Mouse (Mus musculus) kidney, adult 9 months (tissue): ENCODE results near the gene Kazn.

Source experiments
- DNase-seq: peaks from one replicate; pipeline ENCODE4 v3.0.0; 2022

Kazn gene

DNA sequence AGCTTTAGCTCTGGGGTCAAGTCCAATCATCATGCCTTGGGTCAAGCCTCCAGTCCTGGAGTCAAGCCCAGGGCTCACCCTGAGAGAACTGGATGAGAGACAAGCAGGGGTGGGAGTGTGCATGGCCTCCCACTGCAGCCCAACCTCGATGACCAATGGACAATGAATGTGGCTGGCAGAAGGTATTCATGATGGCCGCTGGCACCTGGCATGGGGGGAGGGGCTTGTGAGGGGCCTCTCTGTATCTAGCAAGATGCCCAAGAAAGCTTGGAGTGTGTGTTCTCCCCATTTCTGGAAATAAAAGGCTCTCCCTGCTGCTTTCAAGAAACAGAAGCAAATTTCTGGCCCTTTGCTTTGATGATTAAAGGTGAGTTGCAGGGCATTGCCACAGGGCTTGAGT, 50.7 kb downstream of the Kazn start:
- no peak for DNase-seq

DNA sequence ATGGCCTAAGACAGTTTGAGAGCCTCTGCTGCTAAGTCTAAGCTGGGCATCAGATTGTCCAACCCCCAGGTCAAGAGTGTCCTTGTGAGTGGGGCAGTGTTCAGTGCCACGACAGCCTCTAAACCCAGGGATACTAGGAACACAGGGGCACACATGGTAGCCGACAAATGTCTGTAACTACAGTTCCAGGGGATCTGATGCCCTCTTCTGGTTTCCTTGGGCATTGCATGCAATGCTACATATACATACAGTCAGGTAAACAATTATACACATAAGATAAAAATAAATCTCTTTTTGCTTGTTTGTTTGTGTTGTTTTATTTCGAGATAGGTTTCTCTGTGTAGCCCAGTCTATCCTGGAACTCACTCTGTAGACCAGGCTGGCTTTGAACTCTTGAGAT, 53.0 kb downstream of the Kazn start:
- no peak for DNase-seq

DNA sequence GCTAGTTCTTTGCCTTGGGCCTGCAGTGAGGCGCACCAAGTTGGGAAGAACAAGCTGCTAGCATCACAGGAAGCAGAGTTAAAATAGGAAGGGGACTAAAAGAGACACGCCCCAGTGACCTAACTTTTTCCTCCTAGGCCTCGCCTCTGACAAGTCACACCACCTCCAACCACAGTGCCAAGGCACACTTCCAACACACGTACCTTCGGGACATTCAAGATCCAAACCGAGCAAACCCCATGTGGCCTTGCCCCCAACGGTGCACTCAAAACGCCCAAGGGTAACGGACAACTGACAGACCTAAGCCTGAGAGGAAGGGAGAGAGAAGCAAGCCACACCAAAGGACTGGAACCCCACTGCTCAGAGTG, 53.7 kb downstream of the Kazn start:
- peak; percentile 50 for DNase-seq

- peak; percentile 60 for DNase-seq
Measured at GRCm38 (mm10) chr4:142184852-142185532, 54.2 kb downstream of the Kazn start.

DNA sequence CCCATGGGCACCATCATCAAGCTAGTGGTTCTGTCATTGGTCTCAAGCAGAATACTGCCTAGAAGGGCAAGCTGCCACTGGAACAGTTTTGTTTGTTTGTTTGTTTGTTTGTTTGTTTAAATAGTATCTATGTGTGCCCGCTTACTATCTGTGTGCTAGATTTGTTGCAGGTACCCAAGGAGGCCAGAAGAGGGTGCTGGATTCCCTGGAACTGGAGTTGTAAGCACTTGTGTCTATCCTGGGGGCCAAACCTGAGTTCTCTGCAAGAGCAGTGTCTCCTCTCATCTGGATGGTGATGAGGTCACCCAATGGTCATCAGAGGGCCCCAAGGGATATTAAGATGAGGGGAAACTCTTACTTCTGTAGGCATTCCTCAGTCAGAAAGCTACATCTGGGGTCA, 55.6 kb downstream of the Kazn start:
- peak; percentile 50 for DNase-seq

DNA sequence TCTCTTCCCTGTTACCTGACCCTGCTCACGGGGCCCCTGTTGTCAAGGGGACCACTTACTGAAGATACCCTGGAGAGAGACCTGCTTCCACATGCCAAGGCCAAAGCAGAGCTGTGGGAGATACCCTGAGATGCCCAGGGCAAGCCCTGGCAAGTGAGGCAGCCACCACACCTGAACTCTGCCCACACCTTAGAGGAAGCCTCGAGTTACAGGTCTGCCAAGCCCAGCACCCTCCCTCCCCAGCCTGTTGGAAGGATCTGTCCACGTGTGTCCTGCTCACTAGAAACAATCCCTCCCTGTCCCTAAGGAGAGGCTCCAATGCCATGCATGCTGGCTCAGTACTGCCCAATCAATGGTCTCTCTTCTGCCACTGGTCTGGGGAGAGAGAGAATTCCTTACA, 56.2 kb downstream of the Kazn start:
- no peak for DNase-seq

GRCm38 (mm10) chr4:142181646-142182045, 57.6 kb downstream of the Kazn start:
- no peak for DNase-seq

DNA sequence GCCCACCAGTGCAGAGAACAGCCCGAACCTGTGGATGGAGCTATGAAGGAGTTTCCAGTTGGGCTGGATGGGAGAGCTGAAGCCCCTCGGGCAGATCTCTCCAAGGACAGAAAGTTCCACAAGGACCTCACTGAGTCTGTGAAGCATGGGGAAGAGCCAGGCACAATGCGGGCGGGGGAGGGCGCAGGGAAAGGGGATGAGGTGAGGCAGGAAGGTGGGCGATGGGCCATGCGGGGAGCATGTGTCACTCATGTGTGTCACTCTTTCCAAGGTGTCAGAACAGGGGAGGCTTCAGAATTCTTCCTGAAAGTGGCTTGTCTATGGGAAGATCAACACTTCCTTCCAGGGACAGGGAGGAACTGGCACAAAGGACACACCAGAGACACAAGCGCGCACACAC, 58.3 kb downstream of the Kazn start:
- DNase-seq: no peak

DNA sequence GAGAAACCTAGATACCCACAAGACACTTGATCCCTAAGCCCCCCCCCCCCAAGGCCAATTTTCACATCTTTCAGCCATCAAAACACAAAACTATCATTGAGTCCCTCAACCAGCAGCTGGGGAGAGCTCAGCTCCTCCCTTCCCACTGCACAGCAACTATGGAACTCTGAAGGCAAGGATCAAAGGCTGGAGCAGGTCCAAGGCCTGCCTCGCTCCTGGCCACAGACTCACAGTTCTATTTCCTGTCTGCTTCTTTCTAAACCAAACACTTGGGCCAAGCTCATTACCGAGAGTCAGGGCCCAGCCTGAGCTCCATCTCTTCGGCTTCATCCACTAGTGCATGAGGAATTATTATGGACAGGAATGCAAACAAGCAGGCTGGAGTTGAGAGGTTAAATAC, 58.9 kb downstream of the Kazn start:
- peak; percentile 79 for DNase-seq

- peak; percentile 67 for DNase-seq
Measured at GRCm38 (mm10) chr4:142179531-142179930, 59.7 kb downstream of the Kazn start.

GRCm38 (mm10) chr4:142176732-142177131, 62.5 kb downstream of the Kazn start:
- DNase-seq: no peak

GRCm38 (mm10) chr4:142173981-142174485, 65.2 kb downstream of the Kazn start:
- DNase-seq: no peak

DNA sequence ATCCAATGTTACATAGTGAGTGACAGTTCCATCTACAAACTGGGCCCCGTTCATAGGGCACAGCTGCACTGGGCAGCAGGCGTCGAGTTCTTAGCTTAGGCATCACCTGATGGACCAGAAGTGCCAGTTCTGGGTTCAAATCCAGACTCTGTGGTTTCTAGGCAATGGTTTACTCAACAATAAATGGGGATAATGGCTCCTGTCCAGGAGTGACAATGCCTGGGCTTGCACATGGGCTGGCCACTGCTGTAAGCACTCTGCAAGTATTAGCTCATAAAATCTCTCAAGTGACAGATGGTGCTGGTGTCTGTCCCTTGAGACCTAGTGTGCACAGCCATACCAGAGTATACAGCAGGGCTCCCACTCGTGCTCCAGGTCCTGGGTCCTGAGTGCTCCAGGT, 66.3 kb downstream of the Kazn start:
- no peak for DNase-seq

GRCm38 (mm10) chr4:142171788-142172497, 67.3 kb downstream of the Kazn start:
- no peak for DNase-seq

DNA sequence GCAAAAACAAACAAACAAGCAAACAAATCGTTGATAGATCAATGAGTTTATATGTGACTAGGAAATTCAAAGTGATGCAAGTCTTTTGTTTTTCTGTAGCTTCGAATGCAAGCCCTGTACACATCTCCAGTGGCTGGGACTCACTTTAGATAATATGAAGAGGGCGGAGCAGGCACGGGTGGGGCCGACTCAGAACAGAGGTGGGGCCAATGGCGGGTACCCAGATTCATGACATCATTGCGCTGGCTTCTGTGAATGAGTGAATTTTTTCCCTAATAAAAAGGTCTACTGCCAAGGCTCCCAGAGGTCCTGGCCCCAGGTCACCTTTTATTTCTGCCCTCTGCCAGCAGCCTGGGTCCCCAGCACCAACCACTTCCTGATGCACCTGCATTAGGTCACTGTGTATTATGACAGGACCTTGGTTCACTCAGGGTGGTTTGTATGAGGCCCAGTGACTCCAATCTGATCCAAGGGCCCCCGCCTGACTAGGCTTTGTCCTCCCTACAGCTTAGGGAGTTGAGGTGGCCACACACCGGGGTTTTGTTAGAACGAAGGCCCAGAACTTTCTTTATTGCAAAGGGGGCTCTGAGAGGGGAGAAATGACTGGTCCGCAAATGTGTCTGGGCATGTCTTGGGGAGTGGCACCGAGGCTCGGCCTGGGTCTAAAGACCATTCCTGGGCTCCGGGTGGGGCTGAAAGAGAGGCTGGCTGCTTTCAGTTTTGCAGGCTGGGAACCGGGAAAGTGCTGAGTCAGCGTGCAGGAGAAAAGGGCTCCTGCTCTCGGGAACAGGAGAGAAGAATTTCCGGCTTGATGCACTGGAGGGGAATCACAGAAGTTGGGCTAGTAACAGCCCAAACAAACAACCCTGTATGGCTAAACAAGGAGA, 68.1 kb downstream of the Kazn start:
- peak; percentile 52 for DNase-seq

DNA sequence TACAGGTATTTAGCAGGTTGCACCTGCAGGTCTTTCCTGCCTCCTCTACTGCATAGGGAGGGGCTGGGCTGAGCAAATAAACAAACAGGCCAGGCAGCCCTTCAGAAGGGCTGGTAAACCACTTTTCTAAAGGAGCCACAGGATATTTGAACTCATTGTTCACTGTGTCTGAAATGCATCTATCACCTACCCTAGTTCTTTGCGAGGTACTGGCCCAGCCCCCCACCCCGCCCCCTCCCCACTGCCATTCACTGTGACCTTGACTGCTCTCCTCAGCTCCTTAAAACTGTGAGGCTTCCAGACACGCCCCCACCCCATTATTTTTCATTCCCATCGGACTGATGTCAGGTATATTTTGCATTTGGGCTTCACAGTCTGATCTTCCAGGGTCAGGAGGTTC, 69.6 kb downstream of the Kazn start:
- DNase-seq: no peak

- no peak for DNase-seq
Measured at GRCm38 (mm10) chr4:142168352-142168751, 70.8 kb downstream of the Kazn start.

DNA sequence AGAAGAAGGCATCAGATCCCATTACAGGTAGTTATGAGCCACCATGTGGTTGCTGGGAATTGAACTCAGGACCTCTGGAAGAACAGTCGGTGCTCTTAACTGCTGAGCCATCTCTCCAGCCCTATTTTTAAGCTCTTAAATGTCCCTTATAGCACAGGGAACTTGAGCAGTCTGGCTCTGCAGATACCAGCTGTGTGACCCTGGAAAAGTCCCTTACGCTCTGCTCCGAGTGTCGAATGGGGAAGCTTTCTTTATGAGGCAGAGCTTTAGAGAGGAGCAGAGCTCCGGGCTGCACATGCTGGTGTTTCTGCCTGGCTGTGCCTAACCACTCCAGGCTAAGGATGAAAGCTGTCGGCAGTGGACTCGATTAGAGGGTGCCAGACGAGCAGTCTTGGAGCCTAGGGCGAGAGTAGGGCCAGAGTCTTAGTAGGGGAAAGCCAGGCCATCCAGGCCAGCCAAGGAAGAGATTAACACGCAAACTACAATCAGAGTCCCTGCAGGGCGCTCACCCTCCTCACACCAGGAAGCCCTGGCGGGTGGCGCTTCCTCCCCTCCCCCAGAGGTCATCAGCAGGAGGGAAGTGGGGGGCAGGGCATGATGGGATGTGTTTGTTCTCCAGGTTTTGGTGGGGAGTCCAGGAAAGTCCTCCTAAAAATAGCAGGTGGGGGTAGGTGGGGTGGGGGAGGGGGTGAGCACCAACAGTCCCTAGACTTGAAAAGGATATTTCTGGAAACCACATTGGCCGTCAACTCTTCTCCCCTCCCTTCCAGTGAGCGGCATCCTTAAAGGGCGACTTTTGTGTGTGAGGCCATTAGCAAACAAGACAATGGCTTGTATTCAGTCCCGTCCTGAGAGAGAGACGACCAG, 73.1 kb downstream of the Kazn start:
- DNase-seq: peak; percentile 78

DNA sequence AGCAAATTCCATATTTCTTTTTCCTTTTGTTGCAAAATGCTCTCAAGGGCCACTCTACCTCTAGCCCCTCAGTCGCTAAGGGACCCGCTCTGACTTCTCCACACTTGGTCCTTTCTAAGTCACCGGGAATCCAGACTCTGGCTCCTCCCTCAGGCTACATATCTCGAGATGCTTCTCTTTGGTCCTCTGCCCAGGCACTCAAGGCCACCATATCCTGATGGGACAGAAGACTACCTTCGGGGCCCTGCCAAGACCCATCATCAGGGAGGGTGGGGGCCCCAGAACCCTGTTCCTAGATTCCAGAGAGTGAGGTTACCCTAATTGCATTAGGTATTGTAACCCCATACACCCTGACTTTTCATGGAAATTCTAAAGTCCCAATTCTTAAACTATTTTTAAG, 73.8 kb downstream of the Kazn start:
- DNase-seq: no peak

DNA sequence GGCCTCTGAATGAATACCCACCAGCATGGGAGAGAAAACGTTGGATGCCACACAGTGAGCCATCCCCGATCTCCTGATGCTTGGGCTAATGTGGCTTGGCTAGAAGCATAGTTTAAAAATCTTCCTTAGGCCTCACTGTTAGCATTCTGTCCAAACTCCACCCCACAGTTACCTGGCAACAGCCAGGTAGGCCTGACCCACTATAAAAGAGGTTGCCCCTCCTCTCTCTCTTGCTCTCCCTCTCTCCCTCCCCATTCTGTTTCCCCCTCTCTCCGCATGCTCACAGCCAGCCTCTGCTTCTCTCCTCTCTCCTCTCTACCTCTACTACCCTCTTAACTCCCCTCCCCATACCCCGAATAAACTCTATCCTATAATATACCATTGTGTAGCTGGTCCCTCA, 74.8 kb downstream of the Kazn start:
- DNase-seq: no peak

DNA sequence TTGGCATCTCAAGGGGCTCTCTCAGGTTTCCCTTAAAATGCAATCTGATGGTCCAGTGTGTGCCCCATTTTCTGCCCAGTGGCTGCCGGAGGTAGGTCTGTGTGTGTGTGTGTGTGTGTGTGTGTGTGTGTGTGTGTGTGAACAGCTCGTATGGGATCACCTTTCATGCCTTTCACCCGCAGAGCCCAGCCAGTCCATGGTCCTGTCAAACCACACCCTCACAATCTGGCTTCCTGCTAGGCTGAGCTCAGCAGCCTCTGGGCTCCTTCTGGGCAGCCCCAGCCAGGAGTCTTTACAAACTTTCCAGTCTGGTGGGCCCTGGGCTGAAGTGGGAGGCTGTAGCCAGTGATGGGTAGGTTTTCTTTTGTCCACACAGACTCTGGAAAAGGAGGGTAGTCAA, 75.3 kb downstream of the Kazn start:
- no peak for DNase-seq

DNA sequence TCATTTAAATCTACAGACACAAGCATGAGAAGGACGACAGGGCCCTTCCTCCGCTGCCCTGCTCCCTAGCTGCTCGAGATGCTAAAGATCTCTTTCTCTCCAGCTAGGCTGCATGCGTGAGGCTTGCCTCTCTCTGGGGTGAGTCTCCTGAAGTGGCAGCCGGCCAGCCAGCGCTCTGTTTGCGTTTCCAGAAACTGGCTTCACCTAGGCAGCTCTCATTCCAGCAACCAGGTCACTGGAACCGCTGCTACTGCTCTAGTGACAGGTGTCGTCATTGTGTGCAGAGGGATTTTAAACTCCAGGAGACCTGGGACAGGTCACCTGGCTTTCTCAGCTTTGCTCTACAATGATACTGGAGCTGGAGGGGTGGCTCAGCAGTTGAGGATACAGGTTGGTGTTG, 76.5 kb downstream of the Kazn start:
- peak; percentile 57 for DNase-seq

- peak; percentile 46 for DNase-seq
Measured at GRCm38 (mm10) chr4:142162102-142162501, 77.1 kb downstream of the Kazn start.
